Mouse (Mus musculus) limb, embryonic 14.5 days (tissue): ENCODE measurements around the gene Phf2. TPM values are rescaled to one million over a fixed set of nuclear protein-coding genes. Genes with fewer than 3 reads are reported as not detected.

Experiments used
- ATAC-seq: fragments of 200-750 bp; cut with Nextera tagmentation; 2 replicates; pipeline ENCODE4 v1.8.0; 2017; ENCODE audit warnings: low read depth, moderate number of reproducible peaks, moderate TSS enrichment; ENCODE audit not compliant: low FRiP score
- DNase-seq: peaks from one replicate; pipeline ENCODE4 v3.0.0-alpha.2; 2015; ENCODE audit warnings: low spot score
- H3K27ac ChIP-seq: fragments of 300-500 bp; sonication (generic); replicated peaks from 2 replicates; pipeline ENCODE4 v1.5.1; 2014; ENCODE audit warnings: low read depth, mild to moderate bottlenecking, low read length, moderate library complexity, mixed read lengths
- H3K27me3 ChIP-seq: fragments of 300-500 bp; sonication (generic); 2 replicates; pipeline ENCODE4 v1.6.1; 2014; ENCODE audit warnings: low read length, mixed read lengths; ENCODE audit not compliant: control insufficient read depth, insufficient read depth
- H3K36me3 ChIP-seq: fragments of 300-500 bp; sonication (generic); 2 replicates; pipeline ENCODE4 v1.6.1; 2014; ENCODE audit warnings: mild to moderate bottlenecking, low read length, moderate library complexity, mixed read lengths; ENCODE audit not compliant: control insufficient read depth, insufficient read depth
- H3K4me1 ChIP-seq: fragments of 300-500 bp; sonication (generic); 2 replicates; pipeline ENCODE4 v1.6.1; 2014; ENCODE audit warnings: antibody characterized with exemption, low read length, mixed read lengths; ENCODE audit not compliant: control insufficient read depth, insufficient read depth
- H3K4me2 ChIP-seq: fragments of 300-500 bp; sonication (generic); replicated peaks from 2 replicates; pipeline ENCODE4 v1.6.1; 2014; ENCODE audit warnings: low read depth, mild to moderate bottlenecking, low read length, moderate library complexity; ENCODE audit not compliant: severe bottlenecking
- H3K4me3 ChIP-seq: fragments of 300-500 bp; sonication (generic); replicated peaks from 2 replicates; pipeline ENCODE4 v1.5.1; 2014; ENCODE audit warnings: low read length
- H3K9ac ChIP-seq: fragments of 300-500 bp; sonication (generic); 2 replicates; pipeline ENCODE4 v1.6.1; 2014; ENCODE audit warnings: mild to moderate bottlenecking, low read depth, low read length, moderate library complexity; ENCODE audit not compliant: severe bottlenecking
- H3K9me3 ChIP-seq: fragments of 300-500 bp; sonication (generic); 2 replicates; pipeline ENCODE4 v1.6.1; 2016; ENCODE audit warnings: low read length; ENCODE audit not compliant: control insufficient read depth
- POLR2A ChIP-seq: fragments of 200-500 bp; IDR thresholded peaks from 2 replicates; pipeline ENCODE4 v1.8.0; 2012; ENCODE audit warnings: inconsistent platforms, mild to moderate bottlenecking, moderate library complexity, borderline replicate concordance; ENCODE audit not compliant: insufficient read depth, insufficient read length; ENCODE audit errors: extremely low read depth
- WGBS: fragments of 180-500 bp; shearing (Covaris S2); extraction: QIAGEN DNeasy Blood & Tissue Kit; methylation state at CpG from one replicate; pipeline ENCODE4 v1.1.7; 2014; 5-methylcytosine and 5-hydroxymethylcytosine counted together
- polyA plus RNA-seq, 2 experiments: library from polyadenylated mRNA; depleted of rRNA in 1 of 2; stranded (reverse) in 1 of 2; unstranded in 1 of 2; fragments of >200 nt; fragmentation: Nextera tagmentation in 1 of 2; extraction: Ambion mirVana in 1 of 2; gene quantifications; 2 replicates each; pipeline versions ENCODE4 v1.2.1 to v1.2.3; 2012 to 2014

Gene Phf2
- 40.3 and 41.9 TPM in 2 replicates for polyA plus RNA-seq (2012; rRNA removed)
- polyA plus RNA-seq (2014; fragmentation: Nextera tagmentation; extraction: Ambion mirVana), result 13.2 and 15.1 TPM in 2 replicates

DNA sequence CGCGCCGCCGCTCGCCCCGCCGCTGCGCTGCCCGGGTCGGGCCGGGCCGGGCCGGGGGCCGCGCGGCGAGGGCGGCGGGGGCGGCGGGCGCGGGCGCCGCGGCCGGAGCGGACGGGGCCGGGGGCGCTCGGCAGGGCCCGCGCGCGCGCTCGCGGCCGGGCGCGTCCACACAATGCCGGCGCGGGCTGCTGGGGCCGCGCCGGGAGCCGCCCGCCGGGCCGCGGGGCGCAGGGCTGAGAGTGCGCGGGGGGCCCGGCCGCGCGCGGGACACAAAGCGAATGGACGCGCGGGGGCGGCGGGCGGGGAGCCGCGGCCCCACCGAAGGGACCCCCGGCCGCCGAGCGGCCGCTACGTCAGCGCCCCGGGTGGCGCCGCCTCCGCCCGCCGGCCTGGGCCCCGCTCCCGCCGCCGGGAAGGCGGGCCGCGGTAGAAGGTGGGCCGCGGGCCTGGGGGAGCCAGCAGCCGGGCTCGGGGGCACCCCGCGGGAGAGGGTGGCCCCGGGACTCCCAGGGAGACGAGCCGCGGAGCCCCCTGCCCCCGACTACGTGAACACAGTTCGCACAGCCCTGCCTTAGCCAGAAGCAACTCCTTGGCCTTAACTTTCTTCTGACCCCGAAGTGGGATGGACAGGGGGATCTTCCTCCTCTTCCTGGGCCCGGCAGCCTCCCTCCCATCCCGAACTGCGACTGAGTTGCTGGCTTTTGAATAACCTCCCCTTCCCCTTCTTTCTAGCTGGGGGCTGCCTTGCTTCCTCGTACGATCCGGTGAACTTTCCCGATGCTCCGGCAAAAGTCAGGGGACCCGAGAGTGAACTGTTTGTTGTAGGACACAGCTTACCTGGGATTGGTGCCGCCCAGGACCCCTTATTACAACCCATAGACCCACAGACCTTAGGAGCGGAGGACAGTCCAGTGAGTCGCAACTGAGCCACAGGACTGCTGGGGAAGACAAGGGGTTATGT, at the start of gene Phf2:
TSS of gene Phf2 (minus strand) at position 349 of the 961 bp plus-strand sequence.
- DNase-seq, result peak; percentile 35
- H3K4me1 ChIP-seq, result peaks cover 19% of the 10 kb centered on the region
- H3K9me3 ChIP-seq, result no peaks in the 10 kb centered on the region
- peak within 1 kb of the TSS; percentile 80 for H3K4me2 ChIP-seq
- H3K27ac ChIP-seq, result peak within 1 kb of the TSS; percentile 92
- WGBS, result under 1% methylated on average over 16 of the region's 117 CpGs
- no peaks in the 10 kb centered on the region; the same call in 1 of the 2 replicates for H3K36me3 ChIP-seq
- no peak for TF ChIP-seq POLR2A
- H3K4me3 ChIP-seq, result peak within 1 kb of the TSS; percentile 84
- H3K9ac ChIP-seq, result peak within 1 kb of the TSS; percentile 99
- no peaks in the 10 kb centered on the region for H3K27me3 ChIP-seq
- peak; percentile 65 for ATAC-seq

DNA sequence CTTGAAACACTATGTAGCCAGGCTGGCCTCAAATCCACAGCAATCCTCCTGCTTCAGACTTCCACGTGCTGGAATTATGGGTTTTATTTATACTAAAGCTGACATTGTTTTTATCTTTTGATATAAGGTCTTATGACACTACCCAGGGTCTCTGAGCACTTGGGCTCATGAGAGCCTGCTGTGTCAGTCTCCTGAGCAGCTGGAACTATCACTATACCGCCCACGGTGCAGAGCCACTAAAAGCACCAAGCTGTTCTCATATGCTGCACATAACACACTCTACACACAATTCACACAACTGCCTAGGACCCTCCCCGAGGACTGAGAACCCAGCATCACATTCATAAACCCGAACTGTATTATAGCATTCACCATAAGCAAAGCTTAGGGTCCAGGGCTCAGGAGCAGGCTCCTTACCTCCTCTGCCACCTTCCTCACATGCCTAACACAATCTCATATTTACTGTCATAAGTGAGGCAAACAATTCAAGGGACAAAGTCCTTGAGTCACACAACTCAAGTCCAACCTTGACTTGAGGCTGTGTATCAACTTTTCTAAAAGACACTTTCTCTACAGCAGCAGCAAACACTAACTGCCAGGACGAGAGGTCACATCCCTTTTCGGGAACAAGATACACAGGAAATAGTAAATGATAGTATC, 49.0 kb upstream of the Phf2 start:
- H3K27me3 ChIP-seq, result no peaks in the 10 kb centered on the region
- H3K9me3 ChIP-seq, result no peaks in the 10 kb centered on the region
- no peaks in the 10 kb centered on the region for H3K4me1 ChIP-seq
- no peak for DNase-seq
- 86% methylated on average over 7 of the region's 7 CpGs for WGBS
- H3K4me2 ChIP-seq, result no peak overlapping the region
- ATAC-seq, result no peak
- peaks cover 71% of the 10 kb centered on the region for H3K36me3 ChIP-seq
- H3K27ac ChIP-seq, result no peak overlapping the region
- no peak overlapping the region for H3K4me3 ChIP-seq
- no peak for TF ChIP-seq POLR2A
- H3K9ac ChIP-seq, result no peak overlapping the region

DNA sequence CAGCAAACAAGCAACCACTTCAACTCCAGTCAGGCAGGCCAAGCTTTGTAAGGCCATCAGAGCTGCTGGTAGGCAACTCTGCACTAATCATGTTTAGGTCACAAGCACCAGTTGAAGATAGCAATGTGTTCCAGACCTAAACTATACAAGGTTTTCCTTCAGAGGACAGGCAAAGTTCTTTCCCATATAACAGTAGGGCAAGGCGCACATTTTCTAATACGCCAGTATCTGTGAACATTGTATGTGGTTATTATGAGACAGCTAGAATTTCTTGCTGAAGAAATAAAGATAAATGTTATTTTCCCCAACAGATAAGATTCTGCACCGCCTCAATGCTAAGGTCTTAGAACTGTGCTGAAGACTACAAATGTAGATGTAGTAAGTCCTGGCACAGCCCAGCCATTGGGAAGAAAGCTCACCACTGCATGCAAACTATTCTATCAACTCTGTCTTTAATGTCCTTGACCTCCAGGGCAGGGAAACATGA, 46.2 kb upstream of the Phf2 start:
- no peak overlapping the region for H3K27ac ChIP-seq
- DNase-seq, result no peak
- TF ChIP-seq POLR2A, result no peak
- H3K9me3 ChIP-seq, result no peaks in the 10 kb centered on the region
- H3K4me1 ChIP-seq, result no peaks in the 10 kb centered on the region
- H3K4me2 ChIP-seq, result no peak overlapping the region
- WGBS, result 98% methylated on average over 3 of the region's 3 CpGs
- H3K9ac ChIP-seq, result no peak overlapping the region
- H3K27me3 ChIP-seq, result no peaks in the 10 kb centered on the region
- peaks cover 80% of the 10 kb centered on the region for H3K36me3 ChIP-seq
- no peak overlapping the region for H3K4me3 ChIP-seq
- ATAC-seq, result no peak

DNA sequence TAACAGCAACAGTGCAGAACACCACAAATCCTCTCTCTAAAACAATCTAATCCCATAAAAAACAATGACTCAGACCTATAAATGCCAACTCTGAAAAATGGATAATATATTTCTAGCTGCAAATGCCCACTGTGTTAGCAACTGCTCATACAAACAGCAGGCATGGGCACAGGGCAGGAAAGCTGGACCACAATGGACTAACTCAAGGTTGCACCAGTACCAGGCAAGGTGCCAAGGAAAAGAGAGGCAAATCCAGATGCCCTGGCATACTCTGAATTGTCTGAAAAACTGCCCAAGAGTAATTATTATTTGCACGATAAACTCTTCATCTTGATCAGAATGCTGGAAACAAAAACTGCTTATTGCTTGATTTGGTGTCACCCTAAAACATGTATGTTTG, 42.8 kb upstream of the Phf2 start:
- Histone ChIP-seq H3K4me1 (no peaks in the 10 kb centered on the region), H3K4me3 (no peak overlapping the region), H3K27me3 (no peaks in the 10 kb centered on the region), H3K9ac (no peak overlapping the region), H3K4me2 (no peak overlapping the region), H3K36me3 (peaks cover 76% of the 10 kb centered on the region), H3K27ac (no peak overlapping the region), H3K9me3 (no peaks in the 10 kb centered on the region)
- WGBS, result 78% methylated on average over 1 of the region's 1 CpGs
- DNase-seq (no peak), ATAC-seq (no peak)
- TF ChIP-seq POLR2A, result no peak

DNA sequence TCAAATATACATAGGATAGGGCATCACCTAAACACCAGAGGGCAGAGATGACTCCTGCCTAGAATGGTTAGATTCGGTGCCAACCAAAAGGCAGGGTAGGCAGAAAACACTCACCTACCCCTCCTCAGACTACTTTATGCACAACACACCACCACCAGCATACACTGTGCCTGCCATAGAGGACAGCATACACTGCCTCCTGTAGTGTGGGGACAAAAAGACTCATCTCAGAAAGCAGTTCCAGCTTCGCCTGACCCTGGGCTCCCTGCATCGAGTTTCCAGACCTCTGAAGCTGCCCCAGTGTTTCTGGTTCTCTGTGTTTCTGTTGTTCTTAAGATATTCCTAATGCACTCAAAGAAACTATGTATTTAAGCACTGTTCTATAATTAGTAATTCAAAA, 42.2 kb upstream of the Phf2 start:
- Histone ChIP-seq H3K4me1 (no peaks in the 10 kb centered on the region), H3K27me3 (no peaks in the 10 kb centered on the region), H3K27ac (no peak overlapping the region), H3K9ac (no peak overlapping the region), H3K4me3 (no peak overlapping the region), H3K4me2 (no peak overlapping the region), H3K9me3 (no peaks in the 10 kb centered on the region), H3K36me3 (peaks cover 81% of the 10 kb centered on the region)
- no peak for TF ChIP-seq POLR2A
- DNase-seq, result no peak
- no peak for ATAC-seq
- WGBS, result 88% methylated on average over 3 of the region's 3 CpGs
